Mouse (Mus musculus) B cell, adult 2 months (primary cell): ENCODE results near the gene Dusp2.
A peak's percentile ranks its signal among the peaks of the same experiment; 100 is the strongest.

Experiments
- DNase-seq, 2 experiments: peaks; one replicate each; pipeline ENCODE4 v3.0.0; 2022

The Dusp2 gene

GRCm38 (mm10) chr2:127324456-127324855 lies 11.5 kb upstream of the Dusp2 start:
- DNase-seq, result no peak

DNA sequence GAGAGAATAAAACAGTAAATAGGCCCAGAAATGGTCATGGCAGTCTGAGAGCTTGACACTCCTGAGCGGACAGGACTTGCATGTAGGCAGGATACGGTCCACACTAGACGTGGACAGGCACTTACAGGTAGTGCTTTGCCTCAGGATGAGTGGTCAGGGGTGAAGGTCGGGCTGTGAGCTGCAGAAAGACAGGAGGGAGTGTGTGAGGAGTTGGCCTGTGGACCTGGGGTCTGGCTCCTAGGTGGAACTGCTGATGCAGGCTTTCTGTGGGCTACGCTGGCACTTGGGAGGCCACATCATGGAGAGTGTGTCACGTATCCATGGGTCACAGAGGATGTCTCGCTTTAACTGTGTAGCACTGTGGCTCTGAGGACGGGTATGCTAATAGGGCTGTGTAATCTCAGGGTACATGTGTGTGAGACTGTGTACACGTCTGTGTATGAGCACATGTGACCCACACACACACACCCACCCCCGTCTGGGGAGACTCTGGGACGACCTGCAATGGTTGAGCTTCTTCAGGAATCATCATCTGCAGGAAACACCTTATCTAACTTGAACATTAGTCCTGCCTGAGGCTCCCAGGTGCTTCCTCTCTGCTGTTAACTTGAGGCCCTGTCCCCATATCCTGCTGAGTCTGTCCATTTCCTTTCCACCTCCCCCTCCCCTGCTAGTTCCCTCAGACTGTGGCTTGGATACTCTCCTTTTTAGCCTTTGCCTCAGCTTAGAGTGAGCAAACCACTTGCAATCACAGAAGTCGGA lies 7.7 kb upstream of the Dusp2 start:
- peak in 1 of 2 experiments; percentile 27 for DNase-seq

GRCm38 (mm10) chr2:127332807-127333570 lies 3.0 kb upstream of the Dusp2 start:
- DNase-seq, result peak; percentile 71 to 73

DNA sequence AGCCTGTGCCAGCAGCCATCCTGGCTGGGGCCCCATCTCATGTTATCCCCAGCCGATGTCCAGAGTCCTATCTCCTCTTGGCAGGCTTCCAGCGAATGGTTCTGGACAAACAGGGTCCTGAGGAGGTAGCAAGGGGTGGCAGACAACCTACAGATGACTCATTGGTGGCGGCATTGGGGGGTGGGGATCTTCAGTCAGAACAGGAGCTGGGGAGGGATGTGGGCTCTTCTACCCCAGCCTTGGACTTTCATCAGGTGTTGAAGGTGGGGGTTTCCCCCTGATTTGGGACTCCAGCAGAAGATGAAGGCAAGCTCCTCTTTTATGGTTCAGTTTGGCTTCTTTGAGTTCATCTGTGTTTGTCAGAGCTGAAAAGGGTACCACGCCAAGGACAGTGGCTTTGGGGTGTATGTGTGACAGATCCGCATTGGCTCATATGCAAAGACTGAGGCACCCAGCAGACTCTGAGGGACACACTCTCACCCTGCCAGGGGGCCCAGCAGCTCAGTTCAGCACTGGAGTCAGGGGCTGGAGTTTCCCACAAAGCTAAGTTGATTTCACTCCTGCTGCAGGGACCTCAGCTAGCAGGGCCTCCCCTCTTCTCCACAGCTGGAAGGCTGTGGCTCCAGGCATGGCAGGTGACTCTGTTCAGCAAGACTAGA lies 1.9 kb upstream of the Dusp2 start:
- DNase-seq, result peak; percentile 68

DNA sequence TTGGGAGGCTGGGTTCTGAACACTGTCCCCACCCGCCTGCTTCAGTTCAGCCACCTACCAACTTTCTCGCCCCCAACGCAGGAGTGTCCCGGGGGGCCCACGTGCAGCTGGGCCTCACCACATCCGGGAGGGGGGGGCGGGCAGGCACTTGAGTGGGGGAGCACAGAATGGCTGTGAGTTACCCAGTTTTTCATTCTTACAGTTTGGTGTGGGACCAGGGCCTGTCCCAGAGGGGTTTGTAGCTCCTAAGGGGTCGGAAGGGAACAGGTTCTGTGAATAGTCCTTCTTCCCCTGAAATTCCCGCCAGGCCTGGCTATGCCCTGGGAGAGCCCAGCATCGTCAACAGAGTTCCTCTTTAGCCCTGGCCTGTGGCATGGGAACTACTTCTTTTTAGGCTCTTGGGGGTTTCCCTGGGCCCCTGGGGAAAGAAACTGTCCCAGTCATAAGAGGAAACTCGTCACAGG lies 849 bp upstream of the Dusp2 start:
- peak; percentile 94 to 95 for DNase-seq

GRCm38 (mm10) chr2:127336497-127336832 lies 506 bp downstream of the Dusp2 start:
- DNase-seq, result no peak

GRCm38 (mm10) chr2:127336885-127337284 lies 926 bp downstream of the Dusp2 start:
- no peak for DNase-seq

DNA sequence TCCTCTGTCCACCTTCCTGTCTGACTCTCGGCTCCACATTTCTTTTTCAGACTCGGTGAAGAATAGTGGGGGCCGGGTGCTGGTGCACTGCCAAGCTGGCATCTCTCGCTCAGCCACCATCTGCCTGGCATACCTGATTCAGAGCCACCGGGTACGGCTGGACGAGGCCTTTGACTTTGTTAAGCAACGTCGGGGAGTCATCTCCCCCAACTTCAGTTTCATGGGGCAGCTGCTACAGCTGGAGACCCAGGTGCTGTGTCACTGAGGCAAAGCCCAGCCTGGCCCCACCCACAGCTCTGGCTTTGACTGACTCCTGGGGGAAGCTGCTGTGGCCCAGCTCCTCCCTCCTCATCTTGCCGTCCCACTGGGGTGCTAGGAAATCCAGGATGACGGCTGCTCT lies 1.6 kb downstream of the Dusp2 start:
- DNase-seq, result peak; percentile 72 to 74

GRCm38 (mm10) chr2:127338012-127338411 lies 2.1 kb downstream of the Dusp2 start:
- peak; percentile 88 to 90 for DNase-seq

DNA sequence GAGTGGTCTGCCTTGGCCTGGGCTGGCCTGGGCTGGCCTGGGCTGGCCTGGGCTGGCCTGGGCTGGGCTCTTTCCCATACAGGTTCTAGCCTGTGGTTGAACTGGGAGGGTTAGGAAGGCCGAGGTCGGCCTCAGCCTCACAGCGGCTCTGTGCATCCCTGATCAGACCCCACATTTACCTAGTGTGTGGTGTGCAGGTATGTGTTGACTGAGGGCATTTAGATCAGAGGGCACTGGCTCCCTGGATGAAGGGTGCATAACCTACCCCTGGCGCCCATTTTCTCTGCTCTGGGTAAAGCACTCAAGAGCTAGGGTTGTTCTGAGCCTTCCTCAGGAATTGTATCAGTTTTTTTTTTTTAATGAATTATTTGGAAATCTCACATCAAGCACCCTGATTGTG lies 2.5 kb downstream of the Dusp2 start, which contains the start of gene Astl:
Gene Astl, plus strand, starts transcription at position 224 of the 400 bp plus-strand sequence.
- DNase-seq, result no peak

- DNase-seq, result peak; percentile 66
These were observed 2.9 kb downstream of the Dusp2 start for GRCm38 (mm10) chr2:127338833-127339232.

GRCm38 (mm10) chr2:127339262-127339661 lies 3.3 kb downstream of the Dusp2 start:
- DNase-seq, result peak in 1 of 2 experiments; percentile 18

GRCm38 (mm10) chr2:127341159-127341558 lies 5.2 kb downstream of the Dusp2 start:
- DNase-seq, result peak; percentile 84 to 87

- DNase-seq, result peak; percentile 46 to 60
These were observed 10.4 kb downstream of the Dusp2 start for GRCm38 (mm10) chr2:127346334-127346733.

DNA sequence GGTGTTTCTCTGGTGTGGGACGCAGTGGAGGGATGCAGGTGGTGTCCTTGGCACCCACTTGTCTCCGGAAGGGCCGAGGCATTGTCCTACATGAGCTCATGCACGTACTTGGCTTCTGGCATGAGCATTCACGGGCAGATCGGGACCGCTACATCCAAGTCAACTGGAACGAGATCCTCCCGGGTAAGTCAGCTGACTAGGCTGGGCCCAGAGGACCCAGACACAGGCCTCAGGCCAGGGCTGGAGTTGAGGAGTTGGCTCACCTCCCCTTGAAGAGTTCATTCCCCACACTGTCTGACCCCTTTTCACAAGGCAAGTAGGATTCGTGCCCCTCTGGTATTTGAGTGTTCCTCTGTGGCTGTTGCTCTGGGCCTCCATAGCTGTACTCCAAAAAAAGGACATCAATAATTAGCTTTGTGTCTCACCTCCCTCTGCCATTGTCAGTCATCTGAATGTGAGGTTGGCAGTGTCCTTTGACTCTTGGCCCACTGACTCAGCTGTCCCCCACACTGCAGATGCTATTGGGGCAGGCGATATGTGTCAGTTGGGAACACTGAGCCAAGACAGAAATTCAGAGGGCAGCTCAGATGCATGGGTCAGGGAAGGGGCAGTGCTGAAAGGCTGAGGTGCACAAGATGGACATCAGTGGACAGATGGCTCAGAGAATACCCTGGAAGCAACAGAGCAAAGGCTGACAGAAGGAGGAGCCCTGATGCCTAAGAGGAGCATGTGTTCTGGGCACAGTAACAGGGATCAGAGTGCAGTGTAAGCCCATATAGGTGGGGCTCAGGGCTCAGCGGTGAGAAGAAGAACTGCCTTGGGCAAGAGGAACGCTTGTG lies 11.4 kb downstream of the Dusp2 start:
- DNase-seq, result no peak

GRCm38 (mm10) chr2:127353881-127354280 lies 17.9 kb downstream of the Dusp2 start:
- no peak for DNase-seq

- DNase-seq, result peak; percentile 77 to 78
These were observed 26.7 kb downstream of the Dusp2 start, which contains the start of gene Adra2b for GRCm38 (mm10) chr2:127362459-127363281. Gene Adra2b (plus strand): TSS chr2:127363208.

- peak; percentile 17 to 30 for DNase-seq
These were observed 27.3 kb downstream of the Dusp2 start for GRCm38 (mm10) chr2:127363282-127363652.

DNA sequence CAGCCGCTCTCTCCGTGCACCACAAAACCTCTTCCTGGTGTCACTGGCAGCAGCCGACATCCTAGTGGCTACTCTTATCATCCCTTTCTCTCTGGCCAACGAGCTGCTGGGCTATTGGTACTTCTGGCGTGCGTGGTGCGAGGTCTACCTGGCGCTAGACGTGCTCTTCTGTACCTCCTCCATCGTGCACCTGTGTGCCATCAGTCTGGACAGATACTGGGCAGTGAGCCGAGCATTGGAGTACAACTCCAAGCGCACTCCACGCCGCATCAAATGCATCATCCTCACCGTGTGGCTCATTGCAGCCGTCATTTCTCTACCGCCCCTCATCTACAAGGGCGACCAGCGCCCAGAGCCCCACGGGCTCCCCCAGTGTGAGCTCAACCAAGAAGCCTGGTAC lies 27.7 kb downstream of the Dusp2 start:
- DNase-seq, result peak; percentile 8 to 14

GRCm38 (mm10) chr2:127364452-127364851 lies 28.5 kb downstream of the Dusp2 start:
- DNase-seq, result peak in 1 of 2 experiments; percentile 7

GRCm38 (mm10) chr2:127367126-127367820 lies 31.3 kb downstream of the Dusp2 start:
- DNase-seq, result no peak
